Mouse (Mus musculus) hindbrain, embryonic 11.5 days (tissue): ENCODE results near the gene Naa10. TPM values are rescaled to one million over a fixed set of nuclear protein-coding genes. Genes with fewer than 3 reads are reported as not detected.

Experiments
- ATAC-seq: fragments of 200-750 bp; cut with Nextera tagmentation; 2 replicates; pipeline ENCODE4 v1.8.0; 2017; ENCODE audit warnings: mild to moderate bottlenecking, moderate TSS enrichment, moderate library complexity; ENCODE audit not compliant: low FRiP score
- DNase-seq: peaks from one replicate; pipeline ENCODE4 v3.0.0-alpha.2; 2015; ENCODE audit warnings: low spot score
- H3K27ac ChIP-seq: fragments of 300-500 bp; sonication (generic); 2 replicates; pipeline ENCODE4 v1.5.1; 2014; ENCODE audit warnings: mild to moderate bottlenecking, low read depth, low read length
- H3K27me3 ChIP-seq: fragments of 300-500 bp; sonication (generic); 2 replicates; pipeline ENCODE4 v1.6.1; 2014; ENCODE audit warnings: mild to moderate bottlenecking, low read length, moderate library complexity, mixed read lengths; ENCODE audit not compliant: control insufficient read depth, insufficient read depth
- H3K36me3 ChIP-seq: fragments of 300-500 bp; sonication (generic); 2 replicates; pipeline ENCODE4 v1.6.1; 2014; ENCODE audit warnings: mild to moderate bottlenecking, low read length, moderate library complexity, mixed read lengths; ENCODE audit not compliant: control insufficient read depth, insufficient read depth
- H3K4me1 ChIP-seq: fragments of 300-500 bp; sonication (generic); replicated peaks from 2 replicates; pipeline ENCODE4 v1.6.1; 2014; ENCODE audit warnings: low read length, mixed read lengths; ENCODE audit not compliant: control insufficient read depth, insufficient read depth
- H3K4me2 ChIP-seq: fragments of 300-500 bp; sonication (generic); replicated peaks from 2 replicates; pipeline ENCODE4 v1.6.1; 2014; ENCODE audit warnings: mild to moderate bottlenecking, low read depth, low read length
- H3K4me3 ChIP-seq: fragments of 300-500 bp; sonication (generic); 2 replicates; pipeline ENCODE4 v1.5.1; 2014; ENCODE audit warnings: low read depth, low read length
- H3K9ac ChIP-seq: fragments of 300-500 bp; sonication (generic); 2 replicates; pipeline ENCODE4 v1.6.1; 2014; ENCODE audit warnings: low read depth, low read length
- H3K9me3 ChIP-seq: fragments of 300-500 bp; sonication (generic); 2 replicates; pipeline ENCODE4 v1.6.1; 2016; ENCODE audit warnings: low read length; ENCODE audit not compliant: control insufficient read depth
- WGBS: fragments of 180-500 bp; shearing (Covaris S2); extraction: QIAGEN DNeasy Blood & Tissue Kit; methylation state at CpG from one replicate; pipeline ENCODE4 v1.1.7; 2014; 5-methylcytosine and 5-hydroxymethylcytosine counted together
- polyA plus RNA-seq: library from polyadenylated mRNA; unstranded; fragments of >200 nt; fragmentation: Nextera tagmentation; extraction: Ambion mirVana; gene quantifications from 2 replicates; pipeline ENCODE4 v1.2.1, GENCODE M21; 2014

The Naa10 gene
- polyA plus RNA-seq, 1 experiment from 2014 or later, result 117 TPM

DNA sequence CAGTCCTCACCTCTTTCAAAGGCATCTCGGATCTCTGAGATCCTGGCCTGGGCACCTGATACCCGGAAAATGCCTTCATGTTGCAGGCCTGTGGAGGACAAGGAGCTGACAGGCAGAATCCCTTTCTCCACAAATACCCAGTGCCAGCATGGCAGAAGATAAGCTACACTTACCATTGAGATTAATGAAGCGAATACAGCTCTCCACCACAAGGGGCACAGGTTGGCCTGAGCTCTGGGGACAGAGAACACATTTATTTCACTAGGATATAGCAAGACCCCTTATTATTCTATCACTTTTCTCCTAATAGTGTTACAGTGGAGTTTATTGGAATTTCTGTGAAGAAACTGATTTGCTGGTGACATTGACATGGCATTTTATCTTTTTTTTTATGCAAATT, 23.8 kb downstream of the Naa10 start:
- Histone ChIP-seq H3K9me3 (no peaks in the 10 kb centered on the region), H3K4me2 (no peak overlapping the region), H3K36me3 (no peaks in the 10 kb centered on the region), H3K9ac (no peak overlapping the region), H3K4me3 (no peak overlapping the region), H3K27me3 (no peaks in the 10 kb centered on the region), H3K27ac (no peak overlapping the region), H3K4me1 (no peaks in the 10 kb centered on the region)
- DNase-seq (no peak), ATAC-seq (no peak)
- 61% methylated on average over 3 of the region's 3 CpGs for WGBS

DNA sequence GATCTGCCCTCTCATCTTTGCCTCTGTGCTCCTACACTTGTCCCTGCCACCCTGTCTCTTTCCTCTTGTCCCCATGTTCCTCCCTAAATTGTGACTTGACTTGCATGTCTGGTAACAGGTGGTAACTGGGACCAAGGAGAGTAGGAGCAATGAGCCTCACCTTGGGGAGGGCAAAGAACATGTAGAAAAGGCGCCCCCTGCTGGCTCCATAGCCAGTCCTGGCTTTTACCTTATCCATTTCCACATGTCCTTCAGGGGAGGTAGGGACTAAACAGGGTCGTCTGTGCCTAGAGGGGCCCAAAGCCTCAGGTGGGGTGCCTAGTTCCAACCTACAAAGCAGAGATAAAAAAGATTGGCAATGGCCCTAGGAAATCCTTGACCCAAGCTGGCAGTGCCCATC, 26.0 kb downstream of the Naa10 start, which contains the start of gene L1cam:
Gene L1cam (minus strand): TSS at position 387 of the 400 bp plus-strand sequence.
- Histone ChIP-seq H3K9ac (no peak within 1 kb of the TSS), H3K27ac (no peak within 1 kb of the TSS), H3K4me3 (no peak within 1 kb of the TSS), H3K36me3 (no peaks in the 10 kb centered on the region), H3K27me3 (no peaks in the 10 kb centered on the region), H3K9me3 (no peaks in the 10 kb centered on the region), H3K4me1 (no peaks in the 10 kb centered on the region), H3K4me2 (no peak within 1 kb of the TSS)
- DNase-seq (peak; percentile 44), ATAC-seq (no peak)
- WGBS, result 27% methylated on average over 2 of the region's 2 CpGs

DNA sequence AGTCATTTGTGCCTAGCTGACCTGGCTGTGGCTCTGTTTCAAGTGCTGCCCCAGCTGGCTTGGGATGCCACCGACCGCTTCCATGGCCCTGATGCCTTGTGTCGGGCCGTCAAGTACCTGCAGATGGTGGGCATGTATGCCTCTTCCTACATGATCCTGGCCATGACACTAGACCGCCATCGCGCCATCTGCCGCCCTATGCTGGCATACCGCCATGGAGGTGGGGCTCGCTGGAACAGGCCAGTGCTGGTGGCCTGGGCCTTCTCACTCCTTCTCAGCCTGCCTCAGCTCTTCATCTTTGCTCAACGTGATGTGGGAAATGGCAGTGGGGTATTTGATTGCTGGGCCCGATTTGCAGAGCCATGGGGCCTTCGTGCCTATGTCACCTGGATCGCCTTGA, 28.9 kb downstream of the Naa10 start:
- WGBS, result 95% methylated on average over 14 of the region's 14 CpGs
- H3K27ac ChIP-seq, result no peak overlapping the region
- ATAC-seq (no peak), DNase-seq (no peak)
- H3K27me3 ChIP-seq, result no peaks in the 10 kb centered on the region
- H3K4me2 ChIP-seq, result no peak overlapping the region
- no peak overlapping the region for H3K9ac ChIP-seq
- H3K4me1 ChIP-seq, result no peaks in the 10 kb centered on the region
- no peaks in the 10 kb centered on the region for H3K9me3 ChIP-seq
- no peak overlapping the region for H3K4me3 ChIP-seq
- no peaks in the 10 kb centered on the region for H3K36me3 ChIP-seq

DNA sequence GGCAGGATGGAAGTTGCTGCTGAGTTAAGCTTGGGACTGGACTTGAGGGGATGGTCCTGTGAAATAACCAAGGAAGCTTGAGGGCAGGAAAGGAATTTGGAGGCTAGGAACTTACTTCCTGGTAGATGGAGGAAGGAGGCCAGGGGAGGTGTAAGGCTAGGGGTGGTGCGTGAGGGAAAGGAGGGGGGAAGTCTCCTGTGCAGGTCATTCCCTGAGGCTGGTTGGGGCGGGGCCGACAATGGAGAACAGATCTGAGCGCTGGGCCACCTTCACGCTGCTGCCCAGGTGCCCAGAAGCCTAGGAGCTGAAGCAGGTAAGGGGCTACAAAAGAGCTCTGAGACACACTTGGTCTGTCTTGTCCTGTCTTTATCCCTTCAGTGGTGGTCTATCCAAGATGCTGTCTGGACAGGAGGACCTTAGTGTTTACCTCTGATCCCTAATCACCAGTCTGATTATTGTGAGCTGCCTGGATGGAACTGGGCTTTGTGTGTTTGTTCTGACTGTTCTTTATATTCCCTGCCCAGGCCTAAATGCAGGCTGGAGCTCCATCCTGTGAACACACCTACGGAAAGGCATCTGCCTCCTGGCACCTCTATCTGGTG, 30.1 kb downstream of the Naa10 start, which contains the start of gene Avpr2:
Gene Avpr2 (plus strand): TSS at position 552 of the 602 bp plus-strand sequence.
- no peaks in the 10 kb centered on the region for H3K4me1 ChIP-seq
- no peaks in the 10 kb centered on the region for H3K9me3 ChIP-seq
- ATAC-seq, result no peak
- H3K27ac ChIP-seq, result no peak within 1 kb of the TSS
- no peak for DNase-seq
- H3K36me3 ChIP-seq, result no peaks in the 10 kb centered on the region
- no peak within 1 kb of the TSS for H3K9ac ChIP-seq
- no peak within 1 kb of the TSS for H3K4me2 ChIP-seq
- no peak within 1 kb of the TSS for H3K4me3 ChIP-seq
- WGBS, result 72% methylated on average over 6 of the region's 6 CpGs
- no peaks in the 10 kb centered on the region for H3K27me3 ChIP-seq

- 19% methylated on average over 6 of the region's 6 CpGs for WGBS
- Histone ChIP-seq H3K4me3 (no peak overlapping the region), H3K4me1 (no peaks in the 10 kb centered on the region), H3K27me3 (no peaks in the 10 kb centered on the region; the same call in 1 of the 2 replicates), H3K9ac (no peak overlapping the region), H3K36me3 (no peaks in the 10 kb centered on the region), H3K27ac (no peak overlapping the region), H3K9me3 (no peaks in the 10 kb centered on the region), H3K4me2 (peak overlapping the region; percentile 63)
- peak; percentile 20 for DNase-seq
- ATAC-seq, result peak; percentile 53
These were observed 40.3 kb downstream of the Naa10 start for GRCm38 (mm10) chrX:73881463-73881862.

GRCm38 (mm10) chrX:73881036-73881427, 40.7 kb downstream of the Naa10 start:
- Histone ChIP-seq H3K27ac (0 out of 2 replicates have a peak overlapping the region, but pooled peaks have one; percentile 17), H3K9ac (peak overlapping the region; percentile 55; the same call in 1 of the 2 replicates), H3K36me3 (no peaks in the 10 kb centered on the region), H3K4me2 (peak overlapping the region; percentile 63), H3K9me3 (no peaks in the 10 kb centered on the region), H3K4me3 (peak overlapping the region; percentile 42), H3K4me1 (no peaks in the 10 kb centered on the region), H3K27me3 (no peaks in the 10 kb centered on the region; the same call in 1 of the 2 replicates)
- 18% methylated on average over 16 of the region's 16 CpGs for WGBS
- ATAC-seq, result peak; percentile 61
- peak; percentile 30 for DNase-seq

DNA sequence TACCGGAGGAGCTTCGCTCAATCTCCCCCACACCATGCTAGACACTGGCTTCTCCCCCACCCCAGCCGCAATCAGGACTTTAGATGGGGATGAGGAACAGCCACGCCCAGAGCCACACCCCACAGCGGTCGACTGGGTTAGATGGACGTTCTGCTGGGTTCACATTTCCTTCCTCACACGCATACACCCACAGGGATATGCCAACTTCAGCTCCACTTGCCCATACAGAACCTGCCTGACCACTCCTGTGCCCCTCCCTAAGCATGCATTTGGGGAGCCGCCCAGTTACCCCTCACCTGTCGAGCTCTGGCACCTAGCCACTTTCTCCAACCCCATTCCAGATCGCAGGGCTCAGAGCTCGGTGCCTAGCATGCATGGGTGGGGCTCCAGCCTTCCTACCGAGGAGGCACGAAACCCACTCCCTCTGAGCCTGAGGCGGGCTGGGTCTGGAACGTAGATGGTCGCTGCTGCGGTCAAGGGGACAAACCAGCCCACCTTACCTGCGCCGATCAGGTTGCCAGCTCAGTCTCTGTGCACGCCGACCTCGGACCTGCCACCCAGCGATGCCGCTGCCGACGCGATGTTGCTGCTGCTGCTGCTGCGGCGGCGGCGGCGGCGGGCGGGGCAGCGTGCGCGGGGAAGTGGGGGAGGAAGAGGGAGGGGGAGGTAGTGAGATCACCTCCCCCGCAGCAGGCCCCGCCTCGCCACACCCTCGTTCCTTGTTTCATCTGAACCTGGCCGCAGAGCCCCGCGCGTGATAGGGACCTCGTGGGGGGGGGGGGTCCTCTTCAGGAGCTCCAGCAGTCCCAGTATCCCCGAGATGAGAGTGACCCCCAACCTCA, 41.3 kb downstream of the Naa10 start:
- peak; percentile 63 for ATAC-seq
- no peaks in the 10 kb centered on the region; the same call in 1 of the 2 replicates for H3K27me3 ChIP-seq

DNA sequence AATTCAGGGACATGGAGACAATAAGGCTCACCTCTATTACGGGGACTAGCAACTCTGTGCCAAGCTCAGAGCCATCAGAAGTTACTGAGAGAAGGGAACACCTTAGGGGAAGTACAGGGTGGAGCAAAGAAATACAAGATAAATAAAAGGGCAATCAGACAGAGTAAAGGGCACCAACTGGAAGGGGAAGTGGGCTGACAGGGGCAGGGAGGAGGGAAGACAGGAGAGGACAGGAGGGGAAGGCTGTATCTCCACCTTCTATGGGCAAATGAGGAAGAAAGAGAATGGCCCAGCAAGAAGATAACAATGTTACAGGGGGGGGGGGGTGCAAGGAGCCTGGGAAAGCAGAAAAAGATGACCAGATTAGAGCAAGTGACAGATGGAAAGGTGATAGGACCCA, 44.7 kb downstream of the Naa10 start:
- 95% methylated on average over 1 of the region's 1 CpGs for WGBS
- no peaks in the 10 kb centered on the region; the same call in 1 of the 2 replicates for H3K27me3 ChIP-seq
- DNase-seq (no peak), ATAC-seq (no peak)
- no peak overlapping the region for H3K4me3 ChIP-seq
- H3K4me1 ChIP-seq, result no peaks in the 10 kb centered on the region
- no peaks in the 10 kb centered on the region for H3K9me3 ChIP-seq
- H3K4me2 ChIP-seq, result no peak overlapping the region
- H3K27ac ChIP-seq, result no peak overlapping the region
- no peaks in the 10 kb centered on the region for H3K36me3 ChIP-seq
- H3K9ac ChIP-seq, result no peak overlapping the region

More for the DNA sequence above, 41.3 kb downstream of the Naa10 start:
- Histone ChIP-seq H3K4me1 (no peaks in the 10 kb centered on the region), H3K4me3 (peak overlapping the region; percentile 42), H3K9me3 (no peaks in the 10 kb centered on the region), H3K4me2 (peak overlapping the region; percentile 63), H3K36me3 (no peaks in the 10 kb centered on the region), H3K9ac (peak overlapping the region; percentile 55), H3K27ac (peak overlapping the region; percentile 17; the same call in 1 of the 2 replicates)
- 10% methylated on average over 28 of the region's 48 CpGs for WGBS
- peak; percentile 46 for DNase-seq
